Mouse (Mus musculus) thymus, postnatal 4 days (tissue): ENCODE data around the gene Kcnip3.

Source experiments
- DNase-seq: peaks from one replicate; pipeline ENCODE4 v3.0.0; 2021

The Kcnip3 gene

GRCm38 (mm10) chr2:127517081-127517480 lies 4.8 kb downstream of the Kcnip3 start:
- peak; percentile 16 for DNase-seq

- no peak for DNase-seq
Measured at GRCm38 (mm10) chr2:127514380-127515124, 7.3 kb downstream of the Kcnip3 start.

GRCm38 (mm10) chr2:127513244-127513643 lies 8.7 kb downstream of the Kcnip3 start:
- peak; percentile 47 for DNase-seq

DNA sequence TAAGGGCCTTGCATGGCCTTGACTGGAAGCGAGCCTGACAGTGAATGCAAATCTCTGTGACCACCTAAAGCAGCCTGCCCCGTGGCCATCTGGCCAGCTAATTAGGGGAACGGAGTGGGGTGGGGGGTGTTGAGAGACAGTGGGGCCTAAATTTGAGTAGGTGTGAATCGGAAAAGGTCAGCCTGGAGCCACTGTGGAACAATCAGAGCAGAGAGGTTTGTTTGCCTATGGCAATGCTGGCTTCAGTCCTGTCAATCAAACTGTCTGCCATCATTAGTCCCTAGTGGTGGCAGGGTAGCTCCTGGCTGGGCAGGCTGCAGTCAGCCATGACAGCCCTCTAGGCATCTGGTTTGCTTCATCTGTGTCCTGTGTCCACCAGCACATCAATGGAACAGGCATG lies 10.5 kb downstream of the Kcnip3 start:
- DNase-seq, result no peak

- DNase-seq, result no peak
Measured at GRCm38 (mm10) chr2:127507967-127508660, 13.8 kb downstream of the Kcnip3 start.

- DNase-seq, result peak; percentile 90
Measured at GRCm38 (mm10) chr2:127507077-127507774, 14.7 kb downstream of the Kcnip3 start.

- DNase-seq, result no peak
Measured at GRCm38 (mm10) chr2:127506131-127506632, 15.7 kb downstream of the Kcnip3 start.

DNA sequence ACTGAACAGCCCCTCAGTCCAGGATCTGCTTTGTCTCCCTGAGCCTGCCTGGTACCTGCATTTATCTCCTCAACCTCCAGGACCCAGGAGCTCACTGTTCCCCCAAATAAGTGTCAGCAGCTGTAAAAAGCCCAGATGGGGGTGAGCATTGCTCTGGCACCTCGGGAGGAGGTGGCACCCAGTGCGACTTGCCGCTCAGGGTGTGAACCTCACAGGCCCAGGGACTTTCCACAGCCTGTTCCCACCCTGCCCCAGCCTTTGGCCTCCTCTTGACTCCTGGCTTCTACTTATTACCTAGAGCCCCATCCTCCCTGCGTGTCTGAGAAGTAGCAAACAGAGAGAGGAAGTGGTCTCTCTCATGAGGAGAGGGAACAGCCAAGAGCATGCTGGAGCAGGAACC lies 16.7 kb downstream of the Kcnip3 start:
- no peak for DNase-seq

GRCm38 (mm10) chr2:127503751-127504549 lies 17.9 kb downstream of the Kcnip3 start:
- DNase-seq, result no peak

DNA sequence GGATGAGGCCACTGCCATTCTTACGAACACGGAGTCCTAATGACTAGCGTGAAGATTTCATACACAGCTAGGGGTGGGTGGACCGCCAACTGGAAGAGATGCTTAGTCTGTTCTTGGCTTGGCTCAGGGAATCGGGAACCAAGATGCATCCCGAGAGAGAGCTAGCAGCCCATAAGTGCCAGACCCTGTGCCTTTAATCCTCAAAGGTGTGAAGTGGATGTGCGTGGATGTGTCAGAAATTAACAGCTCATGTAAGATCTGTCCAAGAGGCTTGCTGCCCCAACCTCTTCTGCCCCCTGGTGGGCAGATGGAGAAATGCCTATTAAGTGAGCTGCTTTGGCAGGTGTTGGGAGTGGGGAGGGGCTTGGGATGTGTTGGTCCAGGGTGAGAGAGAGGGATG lies 20.8 kb downstream of the Kcnip3 start:
- DNase-seq, result peak; percentile 74

DNA sequence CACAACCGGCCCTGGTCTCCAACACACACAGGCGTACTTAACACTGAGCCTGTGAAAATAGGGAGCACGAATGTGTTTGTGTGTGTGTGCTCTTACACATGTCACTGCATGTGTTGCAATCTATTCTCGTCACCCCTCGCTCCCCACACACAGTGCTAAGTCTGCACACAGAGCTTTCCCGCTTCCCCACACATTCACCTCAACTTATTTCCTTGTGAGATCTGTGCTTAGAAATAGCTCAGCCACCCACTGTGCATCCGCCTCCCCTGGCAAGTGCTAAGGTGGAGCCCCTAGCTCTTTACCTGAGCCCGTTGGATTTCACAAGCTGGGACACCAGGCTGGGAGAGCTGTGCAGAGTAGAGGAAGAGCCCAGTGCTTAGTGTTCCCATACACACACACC lies 23.1 kb downstream of the Kcnip3 start:
- no peak for DNase-seq

DNA sequence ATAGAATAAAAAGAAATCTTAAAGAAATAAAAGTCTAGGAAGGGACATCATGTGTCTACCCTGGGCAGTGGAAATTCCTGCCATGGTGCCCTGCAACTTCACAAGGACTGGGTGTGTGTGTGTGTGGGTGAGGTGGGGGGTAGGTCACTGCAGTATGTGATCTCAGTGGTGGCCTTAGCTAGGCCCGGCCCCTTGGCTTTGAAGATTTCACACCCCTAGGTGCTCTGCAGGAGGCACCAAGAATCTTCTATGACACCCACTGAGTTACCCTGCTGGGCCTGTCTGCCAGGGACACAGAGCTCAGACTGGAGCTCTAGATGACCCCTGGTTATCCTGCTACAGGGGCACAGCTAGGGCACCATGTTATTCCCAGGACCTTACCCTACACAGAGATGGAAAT lies 25.6 kb downstream of the Kcnip3 start:
- DNase-seq, result no peak

DNA sequence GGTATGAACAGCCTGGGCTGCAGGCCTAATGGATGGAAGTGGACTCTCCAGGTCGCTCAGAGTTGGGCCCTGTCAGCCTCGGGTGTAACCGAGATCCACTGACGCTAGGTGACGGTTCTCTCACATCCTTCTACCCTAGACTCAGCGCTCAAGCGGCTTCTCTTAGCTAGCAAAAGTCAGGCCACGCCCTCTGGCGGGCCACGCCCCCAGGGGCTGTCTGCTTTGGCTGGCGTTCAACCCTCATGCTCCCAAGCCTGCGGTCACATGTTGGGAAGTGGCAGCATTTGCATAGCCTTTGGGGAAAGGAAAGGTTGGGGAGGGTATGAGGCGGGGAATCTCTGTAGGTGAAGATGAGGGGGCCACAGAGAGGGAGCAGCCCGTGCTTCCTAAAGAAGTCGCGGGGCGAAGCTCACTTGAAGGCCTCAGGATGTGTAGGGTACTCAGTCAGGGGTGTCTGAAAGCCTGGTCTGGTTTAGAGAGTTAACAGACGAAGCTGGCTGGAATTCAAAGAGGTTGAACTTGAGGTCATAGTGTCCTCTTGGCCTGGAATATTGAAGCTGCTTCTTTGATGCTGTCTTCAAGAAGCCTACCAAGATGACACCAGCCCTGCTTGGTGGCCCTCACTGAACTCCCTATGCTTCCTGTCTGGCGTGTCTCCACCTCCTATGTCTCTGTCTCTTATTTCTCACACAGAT lies 37.3 kb downstream of the Kcnip3 start:
- DNase-seq, result peak; percentile 67

GRCm38 (mm10) chr2:127483001-127483400 lies 38.9 kb downstream of the Kcnip3 start:
- no peak for DNase-seq

- no peak for DNase-seq
Measured at GRCm38 (mm10) chr2:127482533-127482911, 39.4 kb downstream of the Kcnip3 start.

DNA sequence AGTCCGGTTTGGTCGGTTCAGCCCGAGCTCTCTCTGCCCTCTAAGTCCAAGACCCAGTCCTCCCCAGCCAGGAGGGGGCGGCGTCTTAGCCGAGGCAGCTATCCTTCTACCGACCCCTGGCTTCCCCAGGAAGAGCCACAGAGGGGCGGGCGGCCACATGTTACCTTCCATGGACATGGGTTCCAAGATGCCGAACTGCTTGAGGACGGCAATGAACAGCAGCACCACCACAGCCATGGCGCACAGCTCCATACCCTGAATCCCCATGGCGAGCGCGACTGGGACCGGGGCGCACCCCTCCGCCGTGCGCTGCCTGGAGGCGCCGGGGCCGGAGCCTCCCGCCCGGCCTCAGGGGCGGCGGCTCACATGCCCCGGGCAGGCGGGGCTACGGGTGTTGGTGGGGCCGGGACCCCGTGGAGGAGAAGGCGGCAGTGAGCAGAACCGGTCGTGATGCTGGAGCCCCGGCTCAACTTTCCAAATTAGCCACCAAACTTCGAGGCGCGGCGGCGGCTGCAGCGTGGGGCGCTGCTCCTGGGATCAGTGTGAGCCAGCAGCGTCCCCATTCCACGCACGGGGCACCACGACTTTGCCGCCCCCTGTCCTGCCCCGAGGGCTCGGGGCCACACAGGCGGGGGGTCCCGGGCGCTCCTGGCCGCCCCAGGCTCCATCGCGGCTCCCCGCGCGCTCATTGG lies 39.9 kb downstream of the Kcnip3 start:
- no peak for DNase-seq

GRCm38 (mm10) chr2:127479763-127480162 lies 42.1 kb downstream of the Kcnip3 start:
- no peak for DNase-seq

DNA sequence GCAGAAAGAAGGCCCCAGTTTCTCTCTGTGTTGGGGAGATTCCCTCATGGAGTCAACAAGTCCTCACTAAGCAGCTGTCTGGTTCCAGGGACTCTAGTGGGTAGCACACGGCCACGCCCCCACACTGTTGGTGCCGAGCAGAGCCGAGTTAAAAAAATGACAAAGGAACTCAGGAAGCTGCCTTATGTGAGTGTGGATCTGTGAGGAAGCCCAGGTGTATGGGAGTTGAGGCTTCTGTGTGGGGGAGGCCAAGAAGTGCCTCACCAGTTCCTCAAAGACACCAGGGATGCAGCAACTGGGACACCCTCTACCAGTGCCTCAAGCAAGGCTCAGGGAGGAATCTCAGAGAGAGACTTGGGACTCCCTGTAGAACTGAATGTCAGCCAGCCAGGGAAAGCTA lies 42.7 kb downstream of the Kcnip3 start:
- DNase-seq, result no peak

DNA sequence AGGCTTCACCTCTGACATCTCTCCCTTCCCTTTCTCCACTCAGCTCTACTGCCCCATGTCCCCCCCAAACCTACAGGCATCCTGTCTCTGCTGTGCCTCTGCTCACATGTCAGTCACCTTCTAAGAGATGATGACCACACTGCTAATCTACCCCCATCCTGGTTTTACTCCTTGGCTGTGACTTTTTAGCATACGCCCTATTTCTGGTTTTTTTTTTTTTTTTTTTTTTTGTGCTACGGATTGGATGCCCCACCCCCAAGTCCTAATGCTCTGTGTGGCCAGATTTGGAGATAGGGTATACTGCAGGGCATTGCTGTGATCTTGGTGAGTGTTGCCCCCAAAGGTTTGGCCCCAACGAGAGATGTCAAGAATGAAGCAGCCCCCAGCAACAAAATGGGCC lies 49.6 kb downstream of the Kcnip3 start:
- no peak for DNase-seq

DNA sequence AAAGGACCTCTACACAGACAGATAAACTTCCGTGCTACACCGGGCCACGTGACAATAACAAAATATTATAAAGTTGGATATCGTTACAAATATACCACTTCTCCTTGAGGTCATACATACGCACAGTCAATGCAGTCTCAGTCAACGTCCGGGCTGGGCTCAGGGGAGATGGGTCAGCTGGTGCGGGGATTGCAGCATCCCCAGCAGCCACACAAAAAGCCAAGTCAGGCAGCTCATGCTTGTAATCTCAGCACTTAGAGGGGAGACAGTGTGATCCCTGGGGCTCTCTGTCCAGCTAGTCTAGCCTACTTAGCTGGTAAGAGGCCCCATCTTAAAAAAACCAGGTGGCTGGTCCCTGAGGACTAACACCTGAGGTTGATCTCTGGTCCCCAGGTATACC lies 50.6 kb downstream of the Kcnip3 start:
- DNase-seq, result no peak

GRCm38 (mm10) chr2:127470661-127471060 lies 51.2 kb downstream of the Kcnip3 start:
- DNase-seq, result no peak

- DNase-seq, result no peak
Measured at GRCm38 (mm10) chr2:127470183-127470582, 51.7 kb downstream of the Kcnip3 start.
